Mouse (Mus musculus) hindbrain, embryonic 16.5 days (tissue): Measurements from ENCODE around the gene Fzd10. TPM values are rescaled to one million over a fixed set of nuclear protein-coding genes. Genes with fewer than 3 reads are reported as not detected.

Experiments
- ATAC-seq: fragments of 200-750 bp; cut with Nextera tagmentation; 2 replicates; pipeline ENCODE4 v1.8.0; 2017; ENCODE audit warnings: moderate TSS enrichment, moderate library complexity
- H3K27ac ChIP-seq: fragments of 300-500 bp; sonication (generic); 2 replicates; pipeline ENCODE4 v1.5.1; 2014; ENCODE audit warnings: low read depth, mild to moderate bottlenecking, control low read depth, low read length, moderate library complexity
- H3K27me3 ChIP-seq: fragments of 300-500 bp; sonication (generic); replicated peaks from 2 replicates; pipeline ENCODE4 v1.6.1; 2014; ENCODE audit warnings: low read length; ENCODE audit not compliant: control insufficient read depth, insufficient read depth
- H3K36me3 ChIP-seq: fragments of 300-500 bp; sonication (generic); 2 replicates; pipeline ENCODE4 v1.6.1; 2014; ENCODE audit warnings: mild to moderate bottlenecking, low read length, moderate library complexity, mixed read lengths; ENCODE audit not compliant: control insufficient read depth, insufficient read depth
- H3K4me1 ChIP-seq: fragments of 300-500 bp; sonication (generic); 2 replicates; pipeline ENCODE4 v1.6.1; 2014; ENCODE audit warnings: low read depth, low read length; ENCODE audit not compliant: control insufficient read depth, insufficient read depth
- H3K4me2 ChIP-seq: fragments of 300-500 bp; sonication (generic); 2 replicates; pipeline ENCODE4 v1.6.1; 2014; ENCODE audit warnings: mild to moderate bottlenecking, low read length, control low read depth, moderate library complexity
- H3K4me3 ChIP-seq: fragments of 300-500 bp; sonication (generic); 2 replicates; pipeline ENCODE4 v1.5.1; 2014; ENCODE audit warnings: mild to moderate bottlenecking, low read length, control low read depth, moderate library complexity
- H3K9ac ChIP-seq: fragments of 300-500 bp; sonication (generic); 2 replicates; pipeline ENCODE4 v1.6.1; 2014; ENCODE audit warnings: low read depth, mild to moderate bottlenecking, control low read depth, low read length, moderate library complexity
- H3K9me3 ChIP-seq: fragments of 300-500 bp; sonication (generic); 2 replicates; pipeline ENCODE4 v1.6.1; 2014; ENCODE audit warnings: mild to moderate bottlenecking, low read length, moderate library complexity; ENCODE audit not compliant: control insufficient read depth
- WGBS: fragments of 180-500 bp; shearing (Covaris S2); extraction: QIAGEN DNeasy Blood & Tissue Kit; methylation state at CpG from one replicate; pipeline ENCODE4 v1.1.7; 2014; 5-methylcytosine and 5-hydroxymethylcytosine counted together
- polyA plus RNA-seq: library from polyadenylated mRNA; unstranded; fragments of >200 nt; fragmentation: Nextera tagmentation; extraction: Ambion mirVana; gene quantifications from 2 replicates; pipeline ENCODE4 v1.2.1, GENCODE M21; 2015

Fzd10 gene
- polyA plus RNA-seq, 1 experiment from 2014 or later = 2.9 TPM

- H3K27me3 ChIP-seq = peaks cover 2% of the 10 kb centered on the region; the same call in 1 of the 2 replicates
- no peak overlapping the region for H3K4me3 ChIP-seq
- no peaks in the 10 kb centered on the region for H3K9me3 ChIP-seq
- no peak overlapping the region for H3K4me2 ChIP-seq
- H3K4me1 ChIP-seq = peaks cover 11% of the 10 kb centered on the region
- H3K36me3 ChIP-seq = no peaks in the 10 kb centered on the region
- H3K9ac ChIP-seq = no peak overlapping the region
- 0 out of 2 replicates have a peak, but pooled peaks have one; percentile 42 for ATAC-seq
- WGBS = 7% methylated on average over 9 of the region's 9 CpGs
- H3K27ac ChIP-seq = no peak overlapping the region
Measured at GRCm38 (mm10) chr5:128620408-128620807, 19.8 kb downstream of the Fzd10 start.

DNA sequence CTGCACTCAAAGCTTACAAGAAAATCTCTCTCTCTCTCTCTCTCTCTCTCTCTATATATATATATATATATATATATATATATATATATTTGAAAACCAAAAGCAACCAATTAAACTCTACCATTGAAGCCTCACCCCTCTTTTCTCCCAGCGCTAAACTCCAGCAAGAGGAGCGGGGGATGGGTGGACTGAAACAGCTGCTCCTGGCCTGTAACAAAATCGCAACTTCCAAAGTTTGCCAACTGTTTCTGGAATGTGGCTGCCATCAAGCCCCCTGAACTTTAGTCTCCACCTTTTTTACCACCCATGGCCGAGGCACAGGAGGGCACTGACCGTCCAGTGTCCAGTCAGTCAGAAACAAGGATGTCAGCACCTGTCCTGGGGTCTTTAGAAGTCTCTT is 27.1 kb downstream of the Fzd10 start:
- no peaks in the 10 kb centered on the region for H3K9me3 ChIP-seq
- WGBS = 42% methylated on average over 5 of the region's 5 CpGs
- ATAC-seq = no peak
- H3K27me3 ChIP-seq = no peaks in the 10 kb centered on the region
- no peak overlapping the region for H3K9ac ChIP-seq
- no peaks in the 10 kb centered on the region for H3K36me3 ChIP-seq
- no peak overlapping the region for H3K4me3 ChIP-seq
- H3K4me1 ChIP-seq = no peaks in the 10 kb centered on the region
- H3K4me2 ChIP-seq = no peak overlapping the region
- no peak overlapping the region for H3K27ac ChIP-seq

GRCm38 (mm10) chr5:128636648-128637047 is 36.0 kb downstream of the Fzd10 start:
- no peaks in the 10 kb centered on the region for H3K9me3 ChIP-seq
- H3K9ac ChIP-seq = no peak overlapping the region
- H3K4me3 ChIP-seq = no peak overlapping the region
- H3K4me2 ChIP-seq = no peak overlapping the region
- no peaks in the 10 kb centered on the region for H3K27me3 ChIP-seq
- WGBS = 83% methylated on average over 9 of the region's 9 CpGs
- no peak overlapping the region for H3K27ac ChIP-seq
- ATAC-seq = no peak
- H3K36me3 ChIP-seq = no peaks in the 10 kb centered on the region
- no peaks in the 10 kb centered on the region for H3K4me1 ChIP-seq

DNA sequence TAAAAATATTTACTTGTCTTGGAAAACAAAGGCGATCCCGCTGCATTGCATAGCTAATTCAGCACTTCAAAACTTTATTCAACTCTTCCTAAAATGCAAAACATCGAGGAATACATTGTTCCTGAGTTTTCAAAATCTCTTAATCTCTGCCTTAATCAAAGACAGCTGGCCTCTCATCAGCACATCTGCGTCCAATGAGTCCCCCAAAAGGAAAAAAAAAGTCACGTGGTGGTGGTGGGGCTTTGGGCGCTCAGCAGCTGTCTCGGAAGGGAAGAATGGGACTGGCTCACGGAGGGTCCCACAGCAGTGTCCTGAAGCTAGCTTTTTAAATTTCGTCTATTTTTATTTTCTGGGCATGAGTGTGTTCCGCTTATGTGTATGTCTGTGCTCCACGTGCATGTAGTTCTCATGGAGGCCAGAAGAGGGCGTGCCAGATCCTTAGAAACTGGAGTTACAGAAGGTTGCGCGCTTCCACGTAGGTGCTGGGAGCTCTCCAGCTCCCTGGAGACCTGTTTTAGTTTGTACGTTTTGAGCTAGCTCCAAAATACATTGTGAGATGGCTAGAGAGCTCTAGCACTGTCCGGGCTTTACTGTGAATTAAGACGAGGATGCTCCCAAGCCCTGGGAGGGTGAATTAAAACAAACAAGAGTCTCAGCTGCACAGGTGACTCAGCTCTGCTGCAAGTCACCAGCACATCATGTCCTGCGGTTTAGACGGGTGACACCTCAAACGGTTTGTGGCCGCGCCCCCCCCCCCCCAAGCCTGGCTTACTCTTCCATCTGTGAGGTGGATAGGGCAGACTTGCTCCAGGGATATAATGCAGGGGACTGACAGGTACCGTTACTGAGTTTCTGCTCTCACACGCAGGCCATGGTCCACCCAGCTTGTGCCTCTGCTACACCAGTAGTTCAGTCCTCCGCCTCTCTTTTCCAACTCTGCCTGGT is 36.7 kb downstream of the Fzd10 start:
- no peaks in the 10 kb centered on the region for H3K4me1 ChIP-seq
- no peak overlapping the region for H3K4me2 ChIP-seq
- no peaks in the 10 kb centered on the region for H3K9me3 ChIP-seq
- ATAC-seq = no peak
- H3K9ac ChIP-seq = no peak overlapping the region
- WGBS = 87% methylated on average over 24 of the region's 26 CpGs
- no peak overlapping the region for H3K4me3 ChIP-seq
- H3K27ac ChIP-seq = no peak overlapping the region
- no peaks in the 10 kb centered on the region for H3K27me3 ChIP-seq
- H3K36me3 ChIP-seq = no peaks in the 10 kb centered on the region

- no peak for ATAC-seq
- Histone ChIP-seq H3K9me3 (no peaks in the 10 kb centered on the region), H3K9ac (no peak overlapping the region), H3K4me1 (no peaks in the 10 kb centered on the region), H3K27me3 (no peaks in the 10 kb centered on the region), H3K27ac (no peak overlapping the region), H3K36me3 (no peaks in the 10 kb centered on the region), H3K4me2 (no peak overlapping the region), H3K4me3 (no peak overlapping the region)
- 71% methylated on average over 9 of the region's 9 CpGs for WGBS
Measured at GRCm38 (mm10) chr5:128638716-128639115, 38.1 kb downstream of the Fzd10 start.

- WGBS = 59% methylated on average over 4 of the region's 4 CpGs
- Histone ChIP-seq H3K9me3 (no peaks in the 10 kb centered on the region), H3K27me3 (no peaks in the 10 kb centered on the region), H3K4me1 (no peaks in the 10 kb centered on the region), H3K27ac (no peak overlapping the region), H3K9ac (no peak overlapping the region), H3K4me2 (no peak overlapping the region), H3K36me3 (no peaks in the 10 kb centered on the region), H3K4me3 (no peak overlapping the region)
- ATAC-seq = no peak
Measured at GRCm38 (mm10) chr5:128643065-128643464, 42.4 kb downstream of the Fzd10 start.

DNA sequence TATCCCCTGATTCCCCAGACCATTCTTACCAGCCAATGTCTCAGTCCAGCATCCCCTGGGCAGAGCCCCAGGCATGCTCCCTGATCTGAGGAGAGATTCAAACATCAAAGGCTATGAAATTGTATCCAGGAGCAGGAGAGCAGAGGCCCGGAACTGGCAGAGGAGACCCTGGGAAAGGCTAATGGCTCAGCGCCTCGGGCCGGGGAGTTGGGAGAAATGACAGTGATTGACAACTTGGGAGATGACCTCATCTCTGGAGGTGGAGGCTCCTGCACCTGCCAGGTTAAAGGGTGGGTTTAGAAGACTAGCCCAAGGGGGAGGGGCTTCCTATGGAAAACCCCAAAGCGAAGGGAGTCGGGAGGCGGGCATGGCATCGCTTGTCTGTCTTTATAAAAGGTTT is 45.1 kb downstream of the Fzd10 start:
- no peak overlapping the region for H3K4me2 ChIP-seq
- H3K27ac ChIP-seq = no peak overlapping the region
- H3K9ac ChIP-seq = no peak overlapping the region
- H3K4me1 ChIP-seq = no peaks in the 10 kb centered on the region
- 77% methylated on average over 8 of the region's 8 CpGs for WGBS
- no peak overlapping the region for H3K4me3 ChIP-seq
- no peaks in the 10 kb centered on the region for H3K9me3 ChIP-seq
- ATAC-seq = no peak
- no peaks in the 10 kb centered on the region for H3K36me3 ChIP-seq
- no peaks in the 10 kb centered on the region for H3K27me3 ChIP-seq

DNA sequence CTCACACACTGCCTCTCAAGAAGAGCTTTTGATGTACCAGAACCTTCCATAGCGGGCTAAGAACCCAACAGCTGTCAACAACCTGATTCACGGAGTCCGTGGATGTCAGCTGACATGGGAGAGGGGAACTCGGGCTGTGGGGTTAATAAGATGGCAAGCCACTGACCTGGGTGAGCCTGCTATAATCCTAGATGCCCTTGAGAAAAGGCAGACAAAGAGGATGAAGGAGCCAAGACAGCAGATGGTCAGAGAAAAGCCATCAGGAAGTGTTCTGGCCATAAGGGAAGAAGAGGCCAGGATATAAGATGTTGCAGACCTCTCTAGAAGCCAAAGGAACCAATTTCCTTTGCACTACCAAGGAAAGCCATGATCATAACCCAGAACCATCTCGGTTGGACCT is 45.6 kb downstream of the Fzd10 start:
- Histone ChIP-seq H3K4me2 (no peak overlapping the region), H3K9ac (no peak overlapping the region), H3K27ac (no peak overlapping the region), H3K9me3 (no peaks in the 10 kb centered on the region), H3K27me3 (no peaks in the 10 kb centered on the region), H3K4me1 (no peaks in the 10 kb centered on the region), H3K36me3 (no peaks in the 10 kb centered on the region), H3K4me3 (no peak overlapping the region)
- WGBS = 76% methylated on average over 5 of the region's 5 CpGs
- ATAC-seq = no peak

GRCm38 (mm10) chr5:128647221-128647730 is 46.6 kb downstream of the Fzd10 start:
- Histone ChIP-seq H3K27me3 (no peaks in the 10 kb centered on the region), H3K36me3 (no peaks in the 10 kb centered on the region), H3K9me3 (no peaks in the 10 kb centered on the region), H3K9ac (no peak overlapping the region), H3K4me3 (no peak overlapping the region), H3K4me1 (no peaks in the 10 kb centered on the region), H3K4me2 (no peak overlapping the region), H3K27ac (no peak overlapping the region)
- ATAC-seq = no peak
- WGBS = 79% methylated on average over 10 of the region's 10 CpGs
